Mouse (Mus musculus) embryonic facial prominence, embryonic 12.5 days (tissue): ENCODE measurements around the gene Cox18. TPM values are rescaled to one million over a fixed set of nuclear protein-coding genes. Genes with fewer than 3 reads are reported as not detected.

Experiments used
- ATAC-seq: fragments of 200-750 bp; cut with Nextera tagmentation; 2 replicates; pipeline ENCODE4 v1.8.0; 2017; ENCODE audit not compliant: insufficient number of reproducible peaks, insufficient read depth, low FRiP score, low TSS enrichment
- H3K27ac ChIP-seq: fragments of 300-500 bp; sonication (generic); 2 replicates; pipeline ENCODE4 v1.5.1; 2016; ENCODE audit warnings: mild to moderate bottlenecking
- H3K27me3 ChIP-seq: fragments of 300-500 bp; sonication (generic); 2 replicates; pipeline ENCODE4 v1.6.1; 2016; ENCODE audit warnings: mild to moderate bottlenecking, moderate library complexity
- H3K36me3 ChIP-seq: fragments of 300-500 bp; sonication (generic); 2 replicates; pipeline ENCODE4 v1.6.1; 2016; ENCODE audit warnings: mild to moderate bottlenecking
- H3K4me1 ChIP-seq: fragments of 300-500 bp; sonication (generic); 2 replicates; pipeline ENCODE4 v1.6.1; 2016
- H3K4me2 ChIP-seq: fragments of 300-500 bp; sonication (generic); replicated peaks from 2 replicates; pipeline ENCODE4 v1.6.1; 2016; ENCODE audit warnings: mild to moderate bottlenecking, moderate library complexity
- H3K4me3 ChIP-seq: fragments of 300-500 bp; sonication (generic); 2 replicates; pipeline ENCODE4 v1.5.1; 2016; ENCODE audit warnings: mild to moderate bottlenecking
- H3K9ac ChIP-seq: fragments of 300-500 bp; sonication (generic); 2 replicates; pipeline ENCODE4 v1.6.1; 2016; ENCODE audit warnings: mild to moderate bottlenecking, moderate library complexity
- H3K9me3 ChIP-seq: fragments of 300-500 bp; sonication (generic); 2 replicates; pipeline ENCODE4 v1.6.1; 2016; ENCODE audit warnings: mild to moderate bottlenecking, moderate library complexity
- WGBS: fragments of 180-500 bp; shearing (Covaris S2); methylation state at CpG from one replicate; pipeline ENCODE4 v1.1.7; 2016; 5-methylcytosine and 5-hydroxymethylcytosine counted together
- polyA plus RNA-seq: library from polyadenylated mRNA; unstranded; fragments of >200 nt; fragmentation: Nextera tagmentation; extraction: Ambion mirVana; gene quantifications from 2 replicates; pipeline ENCODE4 v1.2.1, GENCODE M21; 2016

Cox18 gene
- polyA plus RNA-seq, 1 experiment from 2014 or later, result 35.5 TPM

DNA sequence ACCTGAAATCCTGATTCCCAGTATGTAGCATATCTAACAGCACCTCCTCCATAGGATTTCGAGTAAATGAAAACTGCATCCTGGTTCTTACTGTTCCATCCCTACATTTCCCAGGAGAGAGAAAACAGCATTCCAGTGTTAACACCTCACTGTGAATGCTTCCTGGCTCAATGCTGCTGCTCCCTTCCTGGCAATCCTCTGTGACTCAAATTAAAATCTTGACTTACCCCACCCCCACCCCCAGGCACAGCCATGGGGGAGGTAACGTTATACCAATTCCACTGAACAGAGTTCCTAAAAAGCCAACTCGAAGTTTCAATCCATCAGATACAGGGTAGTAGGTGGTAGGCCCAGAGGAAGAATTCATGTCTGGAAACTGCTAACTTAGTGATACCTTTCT, 864 bp downstream of the Cox18 start:
- H3K27ac ChIP-seq, result no peak overlapping the region
- WGBS, result 27% methylated on average over 3 of the region's 3 CpGs

DNA sequence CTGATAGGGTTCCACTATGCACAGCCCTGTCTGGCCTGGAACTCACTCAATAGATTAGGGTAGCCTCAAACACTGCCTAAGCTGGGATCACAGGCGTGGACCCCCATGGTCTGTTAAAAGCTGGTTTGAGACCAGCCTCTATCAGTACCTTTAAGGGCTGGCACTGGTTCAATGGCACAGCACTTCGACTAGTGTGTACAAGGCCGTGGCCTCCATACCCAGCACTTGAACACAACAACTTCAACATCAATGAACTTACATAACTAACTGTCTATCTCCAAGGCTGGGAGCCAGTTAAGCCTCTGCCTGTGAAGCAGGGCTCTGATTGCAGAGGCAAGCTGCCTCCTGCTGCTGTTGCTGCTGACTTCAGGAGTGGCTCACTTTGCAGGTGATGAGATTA, 6.0 kb downstream of the Cox18 start:
- Histone ChIP-seq H3K27ac (no peak overlapping the region), H3K4me2 (no peak overlapping the region), H3K9ac (no peak overlapping the region), H3K27me3 (no peaks in the 10 kb centered on the region), H3K4me1 (peaks cover 6% of the 10 kb centered on the region), H3K36me3 (peaks cover 53% of the 10 kb centered on the region), H3K4me3 (no peak overlapping the region), H3K9me3 (no peaks in the 10 kb centered on the region)
- no peak for ATAC-seq
- 90% methylated on average over 3 of the region's 3 CpGs for WGBS

More for the DNA sequence above, 864 bp downstream of the Cox18 start:
- H3K4me1 ChIP-seq, result peaks cover 10% of the 10 kb centered on the region
- no peaks in the 10 kb centered on the region for H3K27me3 ChIP-seq
- H3K4me3 ChIP-seq, result peak overlapping the region; percentile 67
- no peaks in the 10 kb centered on the region for H3K9me3 ChIP-seq
- peak overlapping the region; percentile 75 for H3K9ac ChIP-seq
- H3K4me2 ChIP-seq, result peak overlapping the region; percentile 50
- H3K36me3 ChIP-seq, result peaks cover 35% of the 10 kb centered on the region
- no peak for ATAC-seq

DNA sequence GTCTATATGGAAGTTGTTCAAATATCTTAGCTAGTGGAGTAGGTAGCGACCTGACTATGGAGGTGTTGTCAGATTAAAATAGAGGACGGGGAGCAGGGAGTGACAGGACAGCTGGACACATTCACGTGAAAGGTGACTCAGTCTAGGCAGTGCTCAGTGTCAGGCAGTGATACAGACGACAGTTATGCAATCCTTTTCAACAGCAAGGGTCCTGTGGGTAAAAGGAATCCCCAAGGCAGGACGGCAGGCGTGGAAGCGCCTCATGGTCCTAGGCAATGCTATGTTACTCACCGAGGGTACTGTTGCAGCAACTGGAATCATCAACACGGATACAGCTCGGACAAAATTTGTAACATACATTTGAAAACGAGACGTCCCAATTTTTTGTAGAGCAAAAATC, 6.6 kb downstream of the Cox18 start:
- 93% methylated on average over 12 of the region's 12 CpGs for WGBS
- H3K9ac ChIP-seq, result no peak overlapping the region
- ATAC-seq, result no peak
- 0 out of 2 replicates have a peak, but pooled peaks cover under 1% of the 10 kb centered on the region for H3K4me1 ChIP-seq
- H3K9me3 ChIP-seq, result no peaks in the 10 kb centered on the region
- H3K4me2 ChIP-seq, result no peak overlapping the region
- H3K27ac ChIP-seq, result no peak overlapping the region
- H3K27me3 ChIP-seq, result no peaks in the 10 kb centered on the region
- H3K36me3 ChIP-seq, result peaks cover 53% of the 10 kb centered on the region
- H3K4me3 ChIP-seq, result no peak overlapping the region

DNA sequence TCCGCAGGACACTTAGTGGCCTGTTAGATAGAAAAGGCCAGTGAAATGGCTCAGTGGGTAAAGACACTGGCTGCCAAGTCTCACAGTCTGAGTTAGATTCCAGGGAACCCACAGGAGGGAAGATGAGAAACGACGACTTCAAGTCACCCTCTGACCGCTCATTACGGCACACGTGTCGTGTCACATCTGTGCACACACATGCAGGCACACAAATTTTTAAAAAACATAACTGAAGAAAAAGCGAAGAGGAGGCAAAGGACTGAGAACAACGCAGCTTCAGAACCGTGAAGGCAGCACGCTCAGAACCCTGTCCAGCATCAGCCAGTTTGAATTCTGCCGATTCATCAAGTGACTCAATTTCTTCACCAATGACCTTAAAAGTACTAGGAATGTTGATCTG, 10.4 kb downstream of the Cox18 start:
- Histone ChIP-seq H3K9ac (no peak overlapping the region), H3K4me2 (no peak overlapping the region), H3K9me3 (no peaks in the 10 kb centered on the region), H3K4me3 (no peak overlapping the region), H3K36me3 (peaks cover 40% of the 10 kb centered on the region), H3K4me1 (no peaks in the 10 kb centered on the region), H3K27me3 (no peaks in the 10 kb centered on the region), H3K27ac (no peak overlapping the region)
- 96% methylated on average over 12 of the region's 12 CpGs for WGBS
- no peak for ATAC-seq

DNA sequence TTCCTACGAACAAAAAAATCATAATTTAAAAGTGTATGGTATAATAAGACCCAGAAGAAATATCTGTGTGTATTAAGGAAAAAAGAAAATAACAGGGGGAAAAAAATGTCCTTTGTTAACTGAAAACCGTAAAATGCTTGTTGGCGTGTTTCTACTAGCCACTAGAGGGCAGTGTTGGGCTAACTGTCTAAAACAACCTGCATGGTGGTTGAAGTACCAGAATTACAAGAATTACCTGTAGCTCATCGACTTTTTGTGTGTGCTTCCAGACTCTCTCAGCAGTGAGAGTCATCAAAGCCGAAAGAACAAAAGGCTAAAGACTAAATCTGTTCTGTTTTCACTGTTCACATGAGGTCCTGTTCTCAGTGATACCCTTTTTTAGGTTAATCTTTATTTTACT, 20.6 kb downstream of the Cox18 start:
- Histone ChIP-seq H3K27ac (no peak overlapping the region), H3K27me3 (no peaks in the 10 kb centered on the region), H3K4me3 (no peak overlapping the region), H3K4me1 (no peaks in the 10 kb centered on the region), H3K36me3 (no peaks in the 10 kb centered on the region), H3K4me2 (no peak overlapping the region), H3K9ac (no peak overlapping the region), H3K9me3 (no peaks in the 10 kb centered on the region)
- WGBS, result 17% methylated on average over 5 of the region's 5 CpGs
- no peak for ATAC-seq

DNA sequence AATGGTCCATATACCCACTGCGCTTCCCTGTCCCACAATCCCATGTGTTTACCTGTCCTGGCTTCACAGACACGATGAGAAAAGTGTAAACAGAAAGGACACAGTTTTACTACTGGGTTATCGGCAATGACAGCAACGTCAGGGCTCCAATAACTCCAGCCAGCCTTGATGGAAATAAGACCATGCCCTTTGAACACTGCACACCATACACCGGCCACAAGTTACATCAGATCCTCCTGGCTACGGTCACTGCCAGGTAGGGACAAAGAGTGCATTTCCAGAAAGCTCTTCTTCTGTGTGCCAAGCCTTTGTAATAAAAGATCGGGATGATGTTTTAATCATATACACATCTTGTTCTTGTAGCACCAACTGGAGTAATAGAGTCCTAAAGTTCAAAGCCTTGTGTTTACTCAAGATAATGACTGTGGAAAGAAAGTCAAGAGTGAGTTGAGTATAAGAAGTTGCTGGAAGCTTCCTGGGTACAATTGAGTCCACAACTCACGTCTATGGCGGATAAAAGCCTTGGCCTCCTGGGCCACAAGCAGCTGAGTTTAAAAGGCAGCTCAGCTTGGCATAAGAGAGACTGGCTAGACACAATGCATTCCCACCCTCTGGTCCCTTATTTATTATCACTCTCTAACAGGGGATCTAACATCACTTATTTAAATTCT, 21.2 kb downstream of the Cox18 start:
- no peak for ATAC-seq
- Histone ChIP-seq H3K9me3 (no peaks in the 10 kb centered on the region), H3K9ac (no peak overlapping the region), H3K4me1 (no peaks in the 10 kb centered on the region), H3K36me3 (no peaks in the 10 kb centered on the region), H3K27me3 (no peaks in the 10 kb centered on the region), H3K27ac (no peak overlapping the region), H3K4me3 (no peak overlapping the region), H3K4me2 (no peak overlapping the region)
- 82% methylated on average over 9 of the region's 9 CpGs for WGBS

DNA sequence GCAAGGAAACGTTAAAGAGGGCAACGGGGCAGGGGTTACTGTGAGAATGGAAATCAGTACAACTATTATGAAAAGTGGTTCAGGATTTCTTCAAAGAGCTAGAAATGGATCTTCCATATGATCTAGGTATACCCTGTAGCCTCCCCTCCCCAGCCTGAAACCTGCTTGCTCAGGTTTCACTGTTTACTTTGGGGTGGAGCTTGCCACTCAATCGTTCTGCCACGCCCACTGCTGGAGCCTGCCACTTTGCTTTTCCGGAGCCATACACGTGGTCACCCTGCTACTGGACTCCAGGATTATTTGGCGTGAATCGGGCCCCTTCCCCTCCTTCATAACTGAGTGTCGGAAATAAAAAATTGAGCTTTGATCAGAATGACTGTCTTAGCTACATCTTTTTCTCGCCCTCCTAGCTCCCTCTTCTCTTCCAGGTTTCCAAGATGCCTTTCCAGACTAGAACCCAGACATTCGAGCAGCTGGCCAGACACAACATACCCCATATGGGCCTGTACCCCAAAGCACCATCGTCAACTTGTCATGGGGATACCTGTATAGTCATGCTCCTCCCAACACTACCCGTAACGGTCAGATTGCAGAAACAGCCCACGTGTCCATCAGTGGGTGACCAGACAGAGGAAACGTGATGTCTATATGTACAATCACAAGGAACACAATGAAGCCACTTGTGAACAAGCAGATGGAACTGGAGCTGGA, 23.7 kb downstream of the Cox18 start:
- 51% methylated on average over 16 of the region's 16 CpGs for WGBS
- Histone ChIP-seq H3K4me3 (no peak overlapping the region), H3K4me2 (no peak overlapping the region), H3K36me3 (no peaks in the 10 kb centered on the region), H3K27me3 (no peaks in the 10 kb centered on the region), H3K4me1 (no peaks in the 10 kb centered on the region), H3K9ac (no peak overlapping the region), H3K9me3 (no peaks in the 10 kb centered on the region), H3K27ac (no peak overlapping the region)
- ATAC-seq, result no peak

DNA sequence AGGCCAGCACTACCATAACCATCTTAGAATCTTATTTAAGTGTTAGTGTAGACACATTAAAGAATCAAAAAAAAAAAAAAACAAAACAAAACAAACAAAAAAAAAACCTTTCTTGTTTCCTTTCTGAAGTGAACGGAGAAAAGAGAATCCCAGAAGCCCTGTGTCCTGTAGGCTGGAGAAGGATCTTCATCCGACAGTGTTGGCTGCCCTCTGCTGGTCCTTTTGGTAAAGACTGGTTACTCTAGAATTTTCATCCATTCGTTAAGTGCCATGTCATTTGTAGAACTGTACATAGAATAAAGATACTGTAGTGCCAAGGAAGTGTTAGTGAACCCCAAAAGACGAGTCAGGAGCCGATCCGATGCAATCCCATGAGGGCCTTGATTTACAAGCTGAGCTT, 29.0 kb downstream of the Cox18 start:
- no peak overlapping the region for H3K27ac ChIP-seq
- H3K27me3 ChIP-seq, result no peaks in the 10 kb centered on the region
- H3K4me1 ChIP-seq, result no peaks in the 10 kb centered on the region
- ATAC-seq, result no peak
- H3K4me2 ChIP-seq, result no peak overlapping the region
- no peak overlapping the region for H3K4me3 ChIP-seq
- H3K9me3 ChIP-seq, result no peaks in the 10 kb centered on the region
- 23% methylated on average over 6 of the region's 6 CpGs for WGBS
- no peaks in the 10 kb centered on the region for H3K36me3 ChIP-seq
- H3K9ac ChIP-seq, result no peak overlapping the region

DNA sequence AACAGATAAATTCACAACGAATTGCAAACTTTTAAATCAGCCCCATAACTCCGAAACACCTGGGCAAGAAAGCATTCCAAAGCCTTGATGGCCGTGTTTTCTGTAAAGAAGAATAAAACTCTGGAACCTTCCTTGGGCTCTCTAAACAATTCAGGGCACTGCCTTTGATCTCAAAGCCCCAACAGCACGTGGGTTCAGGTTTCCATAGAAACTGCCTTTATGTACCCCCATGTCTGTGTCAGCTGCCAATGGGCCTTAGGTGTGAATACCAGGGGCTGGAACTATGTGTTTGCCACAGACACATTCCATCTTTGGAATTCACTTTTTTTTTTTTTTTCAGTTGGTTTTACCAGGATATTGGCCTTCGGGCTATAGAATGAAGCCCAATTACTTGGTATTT, 41.0 kb downstream of the Cox18 start:
- Histone ChIP-seq H3K9me3 (no peaks in the 10 kb centered on the region), H3K9ac (no peak overlapping the region), H3K4me2 (no peak overlapping the region), H3K27ac (no peak overlapping the region), H3K27me3 (no peaks in the 10 kb centered on the region), H3K36me3 (no peaks in the 10 kb centered on the region), H3K4me3 (no peak overlapping the region), H3K4me1 (no peaks in the 10 kb centered on the region)
- no peak for ATAC-seq
- WGBS, result 66% methylated on average over 5 of the region's 5 CpGs

DNA sequence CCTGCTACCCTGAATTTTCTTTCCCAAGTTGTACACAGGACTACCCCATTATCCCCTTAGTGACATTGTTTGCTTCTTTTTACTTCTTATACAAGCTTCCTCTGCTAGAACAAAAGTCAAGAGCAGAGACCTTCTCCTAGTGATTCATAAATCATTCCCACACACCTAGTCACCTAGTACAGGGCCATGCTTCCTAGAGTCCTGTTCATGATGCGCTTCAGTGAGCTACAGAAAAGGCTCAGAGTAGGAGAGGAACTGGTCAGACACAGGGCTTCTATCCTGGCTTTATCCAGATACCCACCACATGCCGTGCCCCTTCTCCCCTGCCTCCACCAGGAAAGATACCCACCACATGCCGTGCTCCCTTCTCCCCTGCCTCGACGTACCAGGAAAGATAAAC, 44.7 kb downstream of the Cox18 start:
- Histone ChIP-seq H3K9ac (no peak overlapping the region), H3K36me3 (no peaks in the 10 kb centered on the region), H3K4me3 (no peak overlapping the region), H3K27ac (no peak overlapping the region), H3K4me1 (no peaks in the 10 kb centered on the region), H3K4me2 (no peak overlapping the region), H3K27me3 (no peaks in the 10 kb centered on the region), H3K9me3 (no peaks in the 10 kb centered on the region)
- WGBS, result 83% methylated on average over 5 of the region's 5 CpGs
- no peak for ATAC-seq

DNA sequence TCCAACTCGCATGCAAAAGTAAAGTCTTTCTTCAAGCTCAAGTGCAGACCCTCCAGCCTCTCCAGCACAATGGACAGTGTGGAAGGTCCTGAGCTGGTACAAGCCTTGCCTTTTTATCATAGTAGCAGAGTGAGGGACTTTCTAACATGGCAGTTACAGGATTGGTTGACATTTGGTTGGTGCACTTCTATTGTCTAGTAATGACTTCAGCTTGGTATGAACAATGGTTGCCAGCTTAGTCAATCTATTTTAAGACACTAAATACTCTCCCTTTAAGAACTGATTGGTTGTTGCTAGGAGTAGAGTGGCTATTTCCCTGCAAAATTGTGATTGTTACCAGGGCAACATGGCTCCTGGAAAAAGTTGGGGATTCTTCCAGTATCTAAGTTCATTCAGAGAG, 45.7 kb downstream of the Cox18 start:
- Histone ChIP-seq H3K4me1 (no peaks in the 10 kb centered on the region), H3K27me3 (no peaks in the 10 kb centered on the region), H3K9me3 (no peaks in the 10 kb centered on the region), H3K36me3 (no peaks in the 10 kb centered on the region), H3K27ac (no peak overlapping the region), H3K4me2 (no peak overlapping the region), H3K4me3 (no peak overlapping the region), H3K9ac (no peak overlapping the region)
- WGBS, result 95% methylated on average over 1 of the region's 1 CpGs
- no peak for ATAC-seq
